7 mouse cellular contexts compared by ENCODE assay signal in the genomic region with DNA sequence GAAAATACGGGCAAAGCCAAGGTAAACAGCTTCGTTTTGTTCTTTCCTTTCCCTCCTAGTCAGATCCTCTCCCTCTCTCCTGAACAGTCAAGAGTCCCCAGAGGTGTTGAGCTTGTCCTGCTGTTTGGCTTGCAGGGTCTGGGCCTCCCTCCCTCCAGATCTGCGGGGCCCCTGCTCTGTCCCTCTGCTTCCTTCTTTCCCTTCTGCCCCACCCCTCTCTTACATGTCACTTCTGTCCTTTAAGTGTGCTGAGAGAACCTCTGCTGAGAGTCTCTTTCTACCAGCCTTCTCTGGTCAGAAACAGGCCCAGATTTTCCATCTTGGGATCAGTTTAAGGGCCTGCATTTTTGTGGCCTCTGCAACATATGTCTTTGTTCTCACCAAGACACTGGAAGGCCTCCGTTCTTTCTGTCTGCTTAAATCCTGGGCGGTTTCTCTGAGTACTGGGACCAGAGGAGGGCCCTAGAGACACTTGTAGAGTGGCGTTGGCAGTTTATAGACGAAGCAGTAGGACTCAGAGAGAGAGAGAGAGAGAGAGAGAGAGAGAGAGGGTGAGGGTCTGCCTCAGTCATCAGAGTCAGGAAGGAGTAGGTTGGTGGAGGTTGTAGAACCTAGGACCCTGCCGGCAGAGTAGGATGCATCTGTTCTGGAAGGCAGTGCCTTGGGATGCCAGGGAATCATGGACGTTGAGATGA. TPM values are rescaled to one million over a fixed set of nuclear protein-coding genes. Genes with fewer than 3 reads are reported as not detected.
DNase-seq lines count a peak whose midpoint lies in the region; ATAC-seq and TF ChIP-seq lines count a peak whose summit lies in the region.

No protein-coding gene starts in this region.

- peak overlapping the region; percentile 60 for H3K27ac ChIP-seq in ES-Bruce4 (ENCODE audit: insufficient read depth, low read length)
- peak overlapping the region; percentile 66 for H3K27ac ChIP-seq in liver, embryonic 13.5 days
- H3K27ac ChIP-seq in neural tube, embryonic 12.5 days = peak overlapping the region; percentile 66

- WGBS in liver, embryonic 13.5 days (ENCODE audit: insufficient replicate concordance) = 5% methylated on average over 9 of the region's 9 CpGs
- WGBS in neural tube, embryonic 12.5 days = 1% methylated on average over 9 of the region's 9 CpGs

- TF ChIP-seq EP300 in ES-Bruce4 (IDR thresholded peaks at IDR 0.05; ENCODE audit: insufficient read depth, low read depth, low read length) = no peak

- peak overlapping the region; percentile 70 for H3K4me2 ChIP-seq in liver, embryonic 13.5 days
- H3K4me2 ChIP-seq in neural tube, embryonic 12.5 days (replicated peaks) = peak overlapping the region; percentile 87

- peaks cover 4% of the 10 kb centered on the region; the same call in 1 of the 2 replicates for H3K36me3 ChIP-seq in ES-Bruce4 (ENCODE audit: control insufficient read depth, insufficient read depth, low read length, poor library complexity, severe bottlenecking)
- no peaks in the 10 kb centered on the region for H3K36me3 ChIP-seq in liver, embryonic 13.5 days
- H3K36me3 ChIP-seq in neural tube, embryonic 12.5 days = peaks cover 6% of the 10 kb centered on the region

- peak overlapping the region; percentile 67 for H3K4me3 ChIP-seq in ES-Bruce4 (ENCODE audit: low read depth, low read length)
- peak overlapping the region; percentile 61 for H3K4me3 ChIP-seq in liver, embryonic 13.5 days (replicated peaks)
- H3K4me3 ChIP-seq in neural tube, embryonic 12.5 days = peak overlapping the region; percentile 66

- DNase-seq in 3134 (ENCODE audit: extremely low read depth, insufficient read length, low spot score) = peak; percentile 35
- no peak for DNase-seq in liver, embryonic 13.5 days
- no peak for DNase-seq in right cerebral cortex, postnatal 36 days (ENCODE audit: low spot score in 2 of 2)
- DNase-seq in layer of hippocampus, adult 9-11 months = no peak

- no peaks in the 10 kb centered on the region for H3K27me3 ChIP-seq in ES-Bruce4 (ENCODE audit: control insufficient read depth, insufficient read depth, low read length, poor library complexity, severe bottlenecking)
- peaks cover 15% of the 10 kb centered on the region for H3K27me3 ChIP-seq in liver, embryonic 13.5 days
- H3K27me3 ChIP-seq in neural tube, embryonic 12.5 days (replicated peaks) = no peaks in the 10 kb centered on the region

- no peaks in the 10 kb centered on the region for H3K9me3 ChIP-seq in ES-Bruce4 (replicated peaks; ENCODE audit: control insufficient read depth, insufficient read depth, low read length, poor library complexity, severe bottlenecking)
- H3K9me3 ChIP-seq in liver, embryonic 13.5 days (replicated peaks) = no peaks in the 10 kb centered on the region
- H3K9me3 ChIP-seq in neural tube, embryonic 12.5 days = no peaks in the 10 kb centered on the region

- no peak for TF ChIP-seq POLR2A in ES-Bruce4 (IDR thresholded peaks at IDR 0.05; ENCODE audit: insufficient read depth, low read length)

- peaks cover 4% of the 10 kb centered on the region for H3K4me1 ChIP-seq in ES-Bruce4 (ENCODE audit: control insufficient read depth, insufficient read depth, low read length)
- peaks cover 57% of the 10 kb centered on the region for H3K4me1 ChIP-seq in liver, embryonic 13.5 days (replicated peaks)
- H3K4me1 ChIP-seq in neural tube, embryonic 12.5 days = peaks cover 42% of the 10 kb centered on the region

- no peak for TF ChIP-seq CTCF in ES-Bruce4 (IDR thresholded peaks at IDR 0.05; ENCODE audit: low read depth, low read length)

- peak; percentile 60 for ATAC-seq in granulocyte monocyte progenitor cell, adult 5-6 weeks (replicated peaks; ENCODE audit: poor library complexity, severe bottlenecking)
- ATAC-seq in liver, embryonic 13.5 days (ENCODE audit: low read depth) = no peak
- ATAC-seq in neural tube, embryonic 12.5 days (ENCODE audit: low FRiP score, low read depth) = 0 out of 2 replicates have a peak, but pooled peaks have one; percentile 19

- peak overlapping the region; percentile 43 for H3K9ac ChIP-seq in ES-Bruce4 (ENCODE audit: low read depth, poor library complexity, severe bottlenecking)
- H3K9ac ChIP-seq in liver, embryonic 13.5 days = peak overlapping the region; percentile 66
- H3K9ac ChIP-seq in neural tube, embryonic 12.5 days = peak overlapping the region; percentile 75

RNA-seq across cellular contexts. Expression of a gene that starts 0.7 kb away (rescaled TPM):
- 21.5 and 24.6 TPM in 2 replicates for polyA plus RNA-seq in ES-Bruce4 (2011; ENCODE audit: insufficient read depth, insufficient read length, low read depth, missing spikeins)
- total RNA-seq in granulocyte monocyte progenitor cell, adult 5-6 weeks (2014; fragmentation: Nextera tagmentation) = 4.1 and 7.6 TPM in 2 replicates
- total RNA-seq in granulocyte monocyte progenitor cell, adult 5-6 weeks (2017) = 2.4 and 3.3 TPM in 2 replicates
- 2.2 and 3.1 TPM in 2 replicates for polyA plus RNA-seq in liver, embryonic 13.5 days (2015; fragmentation: Nextera tagmentation; extraction: Ambion mirVana)
- polyA plus RNA-seq in neural tube, embryonic 12.5 days (2016; fragmentation: Nextera tagmentation; extraction: Ambion mirVana) = 19.7 and 21.5 TPM in 2 replicates

RNA-seq across cellular contexts. Expression of a gene that starts 29.6 kb away (rescaled TPM):
- 0.21 and 0.27 TPM in 2 replicates for polyA plus RNA-seq in ES-Bruce4 (2011; ENCODE audit: insufficient read depth, insufficient read length, low read depth, missing spikeins)
- total RNA-seq in granulocyte monocyte progenitor cell, adult 5-6 weeks (2014; fragmentation: Nextera tagmentation) = not detected in 2 replicates
- total RNA-seq in granulocyte monocyte progenitor cell, adult 5-6 weeks (2017) = not detected in 2 replicates
- 0.10 and 0.13 TPM in 2 replicates for polyA plus RNA-seq in liver, embryonic 13.5 days (2015; fragmentation: Nextera tagmentation; extraction: Ambion mirVana)
- polyA plus RNA-seq in neural tube, embryonic 12.5 days (2016; fragmentation: Nextera tagmentation; extraction: Ambion mirVana) = 0.25 and 0.28 TPM in 2 replicates

RNA-seq across cellular contexts. Expression of a gene that starts 30.2 kb away (rescaled TPM):
- 29.8 and 30.9 TPM in 2 replicates for polyA plus RNA-seq in ES-Bruce4 (2011; ENCODE audit: insufficient read depth, insufficient read length, low read depth, missing spikeins)
- total RNA-seq in granulocyte monocyte progenitor cell, adult 5-6 weeks (2014; fragmentation: Nextera tagmentation) = 8.8 and 12.8 TPM in 2 replicates
- 12.4 and 14.7 TPM in 2 replicates for total RNA-seq in granulocyte monocyte progenitor cell, adult 5-6 weeks (2017)
- polyA plus RNA-seq in liver, embryonic 13.5 days (2015; fragmentation: Nextera tagmentation; extraction: Ambion mirVana) = 6.8 and 7.6 TPM in 2 replicates
- 18.3 and 19.7 TPM in 2 replicates for polyA plus RNA-seq in neural tube, embryonic 12.5 days (2016; fragmentation: Nextera tagmentation; extraction: Ambion mirVana)

RNA-seq across cellular contexts. Expression of a gene that starts 31.6 kb away (rescaled TPM):
- polyA plus RNA-seq in ES-Bruce4 (2011; ENCODE audit: insufficient read depth, insufficient read length, low read depth, missing spikeins) = 57.0 and 57.7 TPM in 2 replicates
- total RNA-seq in granulocyte monocyte progenitor cell, adult 5-6 weeks (2014; fragmentation: Nextera tagmentation) = not detected in 2 replicates
- total RNA-seq in granulocyte monocyte progenitor cell, adult 5-6 weeks (2017) = not detected in 2 replicates
- polyA plus RNA-seq in liver, embryonic 13.5 days (2015; fragmentation: Nextera tagmentation; extraction: Ambion mirVana) = 1.5 and 1.8 TPM in 2 replicates
- polyA plus RNA-seq in neural tube, embryonic 12.5 days (2016; fragmentation: Nextera tagmentation; extraction: Ambion mirVana) = 22.0 and 24.8 TPM in 2 replicates

RNA-seq across cellular contexts. Expression of a gene that starts 45.5 kb away (rescaled TPM):
- polyA plus RNA-seq in ES-Bruce4 (2011; ENCODE audit: insufficient read depth, insufficient read length, low read depth, missing spikeins) = 7.9 and 13.2 TPM in 2 replicates
- 13.8 and 15.3 TPM in 2 replicates for total RNA-seq in granulocyte monocyte progenitor cell, adult 5-6 weeks (2014; fragmentation: Nextera tagmentation)
- total RNA-seq in granulocyte monocyte progenitor cell, adult 5-6 weeks (2017) = 6.5 and 13.5 TPM in 2 replicates
- 13.3 and 14.1 TPM in 2 replicates for polyA plus RNA-seq in liver, embryonic 13.5 days (2015; fragmentation: Nextera tagmentation; extraction: Ambion mirVana)
- 59.9 and 66.0 TPM in 2 replicates for polyA plus RNA-seq in neural tube, embryonic 12.5 days (2016; fragmentation: Nextera tagmentation; extraction: Ambion mirVana)
